Mouse (Mus musculus) layer of hippocampus, adult 9-10 months (tissue): Measurements from ENCODE around the gene Flnb.

Experiments used
- DNase-seq: peaks from one replicate; pipeline ENCODE4 v3.0.0; 2022; ENCODE audit warnings: low spot score

The Flnb gene

DNA sequence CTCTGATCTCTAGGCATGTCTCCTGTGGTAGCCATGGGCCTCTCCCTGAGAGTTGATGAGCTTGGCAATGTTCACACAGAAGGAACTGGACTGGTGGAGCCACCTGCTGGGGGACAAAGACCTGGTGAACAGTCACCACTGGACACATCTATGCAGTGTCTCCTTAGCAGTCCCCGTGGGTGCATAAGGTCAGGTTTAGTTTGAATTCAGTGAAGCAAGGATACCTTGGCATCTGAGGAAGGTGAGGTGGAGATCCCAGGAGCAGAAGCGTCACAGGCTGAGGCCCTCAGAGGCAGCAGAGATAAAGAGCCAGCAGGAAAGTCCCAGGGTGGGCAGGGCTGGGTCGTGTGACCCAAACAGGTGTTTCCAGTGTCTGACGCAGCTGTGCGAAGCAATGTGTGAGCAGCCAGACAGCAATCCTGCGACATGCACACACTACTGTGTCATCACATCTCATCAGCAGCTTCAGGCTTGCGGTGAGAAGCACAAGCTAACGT, 176.6 kb downstream of the Flnb start, which contains the start of gene Dnase1l3:
TSS of gene Dnase1l3 (minus strand) at position 303 of the 497 bp plus-strand sequence.
- DNase-seq, result no peak

DNA sequence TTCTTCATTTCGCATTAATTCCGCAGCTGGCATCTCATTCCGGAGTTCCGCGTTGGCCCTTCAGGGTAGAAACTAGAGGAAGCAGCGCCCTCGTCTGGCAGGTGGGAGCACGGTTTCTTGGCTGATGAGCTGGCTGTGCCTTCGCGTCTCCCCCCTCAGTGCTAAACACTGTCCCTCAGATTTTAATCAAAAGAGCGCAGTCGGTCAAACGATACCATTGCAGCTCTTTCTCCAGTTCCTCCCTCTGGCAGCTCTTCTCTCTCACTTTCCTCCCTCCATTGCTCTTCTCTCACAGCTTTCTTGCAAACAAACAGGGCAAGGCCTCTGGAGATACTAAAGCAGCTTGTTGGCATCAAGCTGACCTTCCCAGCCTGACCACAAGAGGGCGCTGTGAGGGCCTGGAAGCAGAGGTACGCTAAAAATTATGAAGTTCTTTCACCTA, 179.5 kb downstream of the Flnb start:
- peak; percentile 94 for DNase-seq

GRCm38 (mm10) chr14:7999030-7999429, 181.3 kb downstream of the Flnb start:
- DNase-seq, result no peak

- no peak for DNase-seq
Observed at GRCm38 (mm10) chr14:7999435-7999834, 181.7 kb downstream of the Flnb start.

DNA sequence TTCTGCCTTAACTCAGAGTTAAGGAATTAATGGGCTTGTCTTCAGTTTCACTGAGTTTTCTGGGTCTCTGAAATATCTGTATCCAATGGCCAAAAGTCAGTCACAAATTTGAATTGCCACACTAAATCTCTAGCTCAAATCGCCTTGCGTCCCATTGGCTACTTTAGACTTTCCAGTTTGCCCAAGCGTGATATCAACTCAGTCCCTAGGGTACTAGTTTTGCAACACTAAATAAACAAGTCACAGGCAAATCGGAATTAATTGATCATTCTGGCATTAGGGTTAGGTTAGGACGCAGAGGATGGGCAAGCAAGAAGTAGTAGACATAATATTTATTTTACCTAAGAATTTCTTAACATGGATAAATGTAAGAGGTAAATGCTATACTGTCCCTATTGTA, 182.5 kb downstream of the Flnb start:
- no peak for DNase-seq
